Mouse (Mus musculus): ENCODE results near the gene Ptges2. TPM values are rescaled to one million over a fixed set of nuclear protein-coding genes. Genes with fewer than 3 reads are reported as not detected.

The Ptges2 gene
- 24.9 and 30.7 TPM in 2 replicates for total RNA-seq (2012; rRNA removed)

GRCm38 (mm10) chr2:32395484-32395945 lies at the start of gene Ptges2:
Gene Ptges2 (plus strand): TSS chr2:32395896.
- H3K4me1 ChIP-seq (ENCODE audit: control insufficient read depth in 2 of 2, insufficient read depth in 2 of 2, low read length in 2 of 2, poor library complexity in 1 of 2) = peaks cover 0 to 16% of the 10 kb centered on the region in 2 experiments; a peak in 2 of 4 replicates
- in situ Hi-C loops (cut with MboI; ENCODE audit: low sequenced_read_pairs in 2 of 2, unreplicated experiment in 2 of 2) = no loop called here
- H3K36me3 ChIP-seq (ENCODE audit: control insufficient read depth, insufficient read depth, low read length, poor library complexity, severe bottlenecking) = no peaks in the 10 kb centered on the region; the same call in 1 of the 2 replicates
- H3K9ac ChIP-seq (ENCODE audit: insufficient read depth, low read depth, low read length, poor library complexity, severe bottlenecking) = peak within 1 kb of the TSS; percentile 80
- peak within 1 kb of the TSS; percentile 52; the same call in 1 of the 2 replicates for H3K27ac ChIP-seq (ENCODE audit: insufficient read depth, low read depth, low read length, poor library complexity, severe bottlenecking)
- H3K4me3 ChIP-seq (ENCODE audit: insufficient read depth in 1 of 2, low read depth in 1 of 2, low read length in 2 of 2, poor library complexity in 1 of 2, severe bottlenecking in 1 of 2) = peak within 1 kb of the TSS; percentile 78 to 85
- TF ChIP-seq CHD2 (IDR thresholded peaks at IDR 0.05; ENCODE audit: low read depth, low read length) = no peak
- TF ChIP-seq HCFC1 (IDR thresholded peaks at IDR 0.05; ENCODE audit: borderline replicate concordance, insufficient read depth, low read length) = no peak; the same call in 1 of the 2 replicates
- TF ChIP-seq ZC3H11A (IDR thresholded peaks at IDR 0.05; ENCODE audit: borderline replicate concordance, low read depth, low read length) = no peak
- no peak for TF ChIP-seq ZNF384 (IDR thresholded peaks at IDR 0.05; ENCODE audit: low read depth, low read length)
- no peak for TF ChIP-seq MAFK (IDR thresholded peaks at IDR 0.05; ENCODE audit: insufficient read depth, low read depth, low read length)
- DNase-seq (ENCODE audit: low read depth, low spot score) = peak; percentile 91
- H3K9me3 ChIP-seq (ENCODE audit: control insufficient read depth, insufficient read depth, low read depth, low read length) = no peaks in the 10 kb centered on the region

GRCm38 (mm10) chr2:32347019-32347418 lies 48.7 kb upstream of the Ptges2 start:
- no peak for DNase-seq (ENCODE audit: low read depth, low spot score)
- Histone ChIP-seq H3K9me3 (ENCODE audit: control insufficient read depth, insufficient read depth, low read depth, low read length) (no peaks in the 10 kb centered on the region), H3K4me3 (ENCODE audit: insufficient read depth in 1 of 2, low read depth in 1 of 2, low read length in 2 of 2, poor library complexity in 1 of 2, severe bottlenecking in 1 of 2) (no peak overlapping the region), H3K27ac (ENCODE audit: insufficient read depth, low read depth, low read length, poor library complexity, severe bottlenecking) (no peak overlapping the region), H3K4me1 (ENCODE audit: control insufficient read depth in 2 of 2, insufficient read depth in 2 of 2, low read length in 2 of 2, poor library complexity in 1 of 2) (peaks cover 6 to 35% of the 10 kb centered on the region in 2 experiments; a peak in 3 of 4 replicates), H3K9ac (ENCODE audit: insufficient read depth, low read depth, low read length, poor library complexity, severe bottlenecking) (no peak overlapping the region), H3K36me3 (ENCODE audit: control insufficient read depth, insufficient read depth, low read length, poor library complexity, severe bottlenecking) (no peaks in the 10 kb centered on the region)
- in situ Hi-C loops (cut with MboI; ENCODE audit: low sequenced_read_pairs in 2 of 2, unreplicated experiment in 2 of 2) = no loop called here
- TF ChIP-seq HCFC1 (IDR thresholded peaks at IDR 0.05; ENCODE audit: borderline replicate concordance, insufficient read depth, low read length) (no peak), MAFK (IDR thresholded peaks at IDR 0.05; ENCODE audit: insufficient read depth, low read depth, low read length) (no peak), ZNF384 (IDR thresholded peaks at IDR 0.05; ENCODE audit: low read depth, low read length) (no peak), CHD2 (IDR thresholded peaks at IDR 0.05; ENCODE audit: low read depth, low read length) (no peak), ZC3H11A (IDR thresholded peaks at IDR 0.05; ENCODE audit: borderline replicate concordance, low read depth, low read length) (no peak)

- H3K9me3 ChIP-seq (ENCODE audit: control insufficient read depth, insufficient read depth, low read depth, low read length) = no peaks in the 10 kb centered on the region
- TF ChIP-seq ZC3H11A (IDR thresholded peaks at IDR 0.05; ENCODE audit: borderline replicate concordance, low read depth, low read length) = no peak
- no peak for TF ChIP-seq CHD2 (IDR thresholded peaks at IDR 0.05; ENCODE audit: low read depth, low read length)
- no peaks in the 10 kb centered on the region for H3K36me3 ChIP-seq (ENCODE audit: control insufficient read depth, insufficient read depth, low read length, poor library complexity, severe bottlenecking)
- no peak overlapping the region for H3K9ac ChIP-seq (ENCODE audit: insufficient read depth, low read depth, low read length, poor library complexity, severe bottlenecking)
- H3K27ac ChIP-seq (ENCODE audit: insufficient read depth, low read depth, low read length, poor library complexity, severe bottlenecking) = no peak overlapping the region
- in situ Hi-C loops (cut with MboI; ENCODE audit: low sequenced_read_pairs in 2 of 2, unreplicated experiment in 2 of 2) = no loop called here
- H3K4me1 ChIP-seq (ENCODE audit: control insufficient read depth in 2 of 2, insufficient read depth in 2 of 2, low read length in 2 of 2, poor library complexity in 1 of 2) = peaks cover 6 to 40% of the 10 kb centered on the region in 2 experiments; a peak in 3 of 4 replicates
- no peak for DNase-seq (ENCODE audit: low read depth, low spot score)
- H3K4me3 ChIP-seq (ENCODE audit: insufficient read depth in 1 of 2, low read depth in 1 of 2, low read length in 2 of 2, poor library complexity in 1 of 2, severe bottlenecking in 1 of 2) = no peak overlapping the region
Measured at GRCm38 (mm10) chr2:32348311-32348710, 47.4 kb upstream of the Ptges2 start.

GRCm38 (mm10) chr2:32349625-32350255 lies 46.0 kb upstream of the Ptges2 start:
- in situ Hi-C loops (cut with MboI; ENCODE audit: low sequenced_read_pairs in 2 of 2, unreplicated experiment in 2 of 2) = no loop called here
- Histone ChIP-seq H3K36me3 (ENCODE audit: control insufficient read depth, insufficient read depth, low read length, poor library complexity, severe bottlenecking) (no peaks in the 10 kb centered on the region), H3K27ac (ENCODE audit: insufficient read depth, low read depth, low read length, poor library complexity, severe bottlenecking) (no peak overlapping the region), H3K4me3 (ENCODE audit: insufficient read depth in 1 of 2, low read depth in 1 of 2, low read length in 2 of 2, poor library complexity in 1 of 2, severe bottlenecking in 1 of 2) (no peak overlapping the region), H3K4me1 (ENCODE audit: control insufficient read depth in 2 of 2, insufficient read depth in 2 of 2, low read length in 2 of 2, poor library complexity in 1 of 2) (peaks cover 6 to 40% of the 10 kb centered on the region in 2 experiments; a peak in 3 of 4 replicates), H3K9ac (ENCODE audit: insufficient read depth, low read depth, low read length, poor library complexity, severe bottlenecking) (no peak overlapping the region), H3K9me3 (ENCODE audit: control insufficient read depth, insufficient read depth, low read depth, low read length) (no peaks in the 10 kb centered on the region)
- DNase-seq (ENCODE audit: low read depth, low spot score) = no peak
- TF ChIP-seq HCFC1 (IDR thresholded peaks at IDR 0.05; ENCODE audit: borderline replicate concordance, insufficient read depth, low read length) = no peak
- no peak for TF ChIP-seq MAFK (IDR thresholded peaks at IDR 0.05; ENCODE audit: insufficient read depth, low read depth, low read length)
- TF ChIP-seq ZC3H11A (IDR thresholded peaks at IDR 0.05; ENCODE audit: borderline replicate concordance, low read depth, low read length) = no peak
- no peak for TF ChIP-seq ZNF384 (IDR thresholded peaks at IDR 0.05; ENCODE audit: low read depth, low read length)
- no peak for TF ChIP-seq CHD2 (IDR thresholded peaks at IDR 0.05; ENCODE audit: low read depth, low read length)

Data from ES-E14 (cell line).